Mouse (Mus musculus) gastrocnemius, adult 2 months (tissue): ENCODE results near the gene Ptgis. TPM values are rescaled to one million over a fixed set of nuclear protein-coding genes. Genes with fewer than 3 reads are reported as not detected.

Experiments used
- DNase-seq: peaks from one replicate; pipeline ENCODE4 v3.0.0; 2022
- H3K27ac ChIP-seq: fragments of 200-600 bp; 2 replicates; pipeline ENCODE4 v1.8.1; 2022; ENCODE audit warnings: mild to moderate bottlenecking
- H3K4me3 ChIP-seq: fragments of 200-600 bp; 2 replicates; pipeline ENCODE4 v1.8.1; 2022; ENCODE audit warnings: mild to moderate bottlenecking, moderate library complexity
- CTCF ChIP-seq: fragments of 200-600 bp; IDR thresholded peaks from 2 replicates; pipeline ENCODE4 v1.8.1; 2022; ENCODE audit warnings: antibody characterized with exemption, mild to moderate bottlenecking, moderate library complexity
- intact Hi-C: fragments of 180-260 bp; cut with DNase I; formaldehyde crosslinking; loops from one replicate; pipeline ENCODE4 v1.15.1; 2025
- total RNA-seq, 2 experiments: library from RNA; stranded (reverse); gene quantifications; 2 replicates each; pipeline ENCODE4 v1.2.3; 2021

Gene Ptgis
- total RNA-seq, 2 experiments from 2014 or later, result 1.7 to 5.2 TPM

- no peak for DNase-seq
- intact Hi-C loops, result no loop called here
- H3K27ac ChIP-seq, result peak overlapping the region; percentile 78
Measured at GRCm38 (mm10) chr2:167175284-167175683, 65.1 kb downstream of the Ptgis start.

DNA sequence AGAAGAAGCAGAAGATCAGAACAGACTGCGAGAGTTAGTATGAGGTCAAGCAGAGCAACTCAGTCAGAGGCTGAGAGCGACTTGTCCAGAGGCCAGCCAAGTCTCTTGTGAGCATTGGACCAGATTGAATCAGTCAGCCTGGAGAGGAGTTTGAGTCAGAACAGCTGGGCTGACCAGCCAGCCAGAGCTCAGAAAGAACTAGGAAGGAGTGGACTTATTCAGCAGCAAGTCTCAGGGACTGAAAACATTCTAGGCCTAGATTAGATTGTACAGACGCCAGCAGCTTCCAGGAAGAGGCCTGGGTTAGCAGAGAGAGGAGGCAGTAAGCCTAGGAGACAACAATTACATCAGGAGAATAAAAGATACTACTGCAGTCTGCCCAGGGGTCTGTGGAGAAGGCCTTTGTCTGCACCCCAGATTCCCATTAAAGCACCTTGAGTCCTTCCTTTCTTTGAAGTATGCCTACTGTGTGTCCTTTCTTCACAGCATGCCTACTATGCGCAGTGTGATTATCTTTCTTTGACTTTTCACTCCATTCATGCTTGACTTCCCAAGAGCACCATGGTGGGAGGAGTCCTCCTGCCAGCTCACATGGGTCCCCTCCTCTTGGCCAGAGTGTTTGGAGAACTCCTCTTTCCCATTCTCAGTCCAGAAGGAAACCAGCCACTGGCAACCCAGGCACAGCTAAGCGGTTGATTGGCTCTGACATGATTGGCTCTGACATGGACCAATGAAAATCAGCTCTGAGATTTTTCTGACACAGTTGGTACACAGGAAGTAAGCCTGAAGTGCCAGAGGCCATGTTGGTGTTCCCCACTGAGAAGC, 67.1 kb downstream of the Ptgis start:
- TF ChIP-seq CTCF, result no peak
- intact Hi-C loops, result no loop called here
- peak; percentile 61 for DNase-seq
- no peak overlapping the region for H3K4me3 ChIP-seq
- peak overlapping the region; percentile 8; the same call in 1 of the 2 replicates for H3K27ac ChIP-seq

More at GRCm38 (mm10) chr2:167175284-167175683, 65.1 kb downstream of the Ptgis start:
- TF ChIP-seq CTCF, result no peak
- H3K4me3 ChIP-seq, result 0 out of 2 replicates have a peak overlapping the region, but pooled peaks have one; percentile 15

DNA sequence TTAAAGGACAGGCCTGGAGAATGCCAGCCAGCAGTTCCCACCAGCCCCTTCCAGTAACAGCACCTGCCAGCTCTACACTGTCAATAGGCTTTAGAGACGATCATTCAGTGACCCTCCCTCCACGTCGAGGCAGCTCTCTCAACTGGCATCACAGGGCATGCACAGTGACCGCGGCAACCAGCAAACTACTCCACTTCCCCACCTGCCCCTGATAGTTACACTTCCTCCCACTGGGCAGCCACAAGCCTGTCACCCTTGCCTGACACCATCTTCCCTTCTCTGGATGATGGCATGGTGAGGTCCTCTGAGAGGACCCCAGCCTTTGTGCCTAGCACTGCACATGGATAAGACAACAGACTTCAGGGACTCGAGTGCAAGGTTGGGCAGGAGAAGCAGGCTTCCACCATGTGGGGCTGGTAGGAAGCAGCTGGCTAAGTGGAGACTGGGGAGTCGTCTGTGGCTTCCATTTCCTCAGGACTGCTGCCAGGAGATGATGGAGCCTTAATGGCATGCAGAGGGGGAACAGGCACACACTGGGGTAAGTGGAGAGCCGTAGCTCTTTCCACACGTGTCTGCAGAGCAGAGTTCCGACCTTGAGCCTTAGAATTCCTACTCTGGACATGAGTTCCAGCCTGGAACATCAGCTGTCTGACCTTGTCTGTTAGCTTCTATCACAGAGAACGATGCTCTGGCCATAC, 72.7 kb downstream of the Ptgis start:
- Histone ChIP-seq H3K27ac (peak overlapping the region; percentile 48), H3K4me3 (no peak overlapping the region)
- intact Hi-C loops, result no loop called here
- TF ChIP-seq CTCF, result no peak
- peak; percentile 55 for DNase-seq

- H3K4me3 ChIP-seq, result no peak overlapping the region
- TF ChIP-seq CTCF, result no peak
- no peak for DNase-seq
- intact Hi-C loops, result no loop called here
- peak overlapping the region; percentile 74 for H3K27ac ChIP-seq
Measured at GRCm38 (mm10) chr2:167163600-167163999, 76.8 kb downstream of the Ptgis start.

DNA sequence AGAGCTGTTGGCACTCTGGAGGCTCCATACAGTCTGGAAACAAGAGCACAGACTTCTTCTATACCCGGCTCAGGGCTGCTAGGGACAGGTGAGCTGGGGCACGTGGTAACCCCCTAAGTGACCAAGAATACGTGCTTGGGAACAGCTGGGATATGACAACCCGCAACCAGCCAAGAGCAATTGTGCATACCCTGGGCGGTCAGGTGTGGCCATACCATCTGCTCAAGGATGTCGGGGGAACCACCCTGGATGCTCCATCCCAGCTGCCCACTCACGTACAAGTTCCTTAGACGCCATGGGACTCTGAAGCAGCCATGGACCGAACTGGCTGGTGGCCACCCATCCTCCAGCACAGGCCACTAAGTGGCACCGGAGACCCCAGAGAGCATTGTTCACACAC, 77.3 kb downstream of the Ptgis start:
- intact Hi-C loops, result no loop called here
- Histone ChIP-seq H3K27ac (peak overlapping the region; percentile 74), H3K4me3 (no peak overlapping the region)
- TF ChIP-seq CTCF, result no peak
- DNase-seq, result no peak

GRCm38 (mm10) chr2:167162516-167163021, 77.8 kb downstream of the Ptgis start:
- intact Hi-C loops, result no loop called here
- TF ChIP-seq CTCF, result no peak
- H3K27ac ChIP-seq, result peak overlapping the region; percentile 74
- DNase-seq, result peak; percentile 65
- no peak overlapping the region for H3K4me3 ChIP-seq

- no peak for TF ChIP-seq CTCF
- DNase-seq, result no peak
- intact Hi-C loops, result no loop called here
- Histone ChIP-seq H3K4me3 (no peak overlapping the region), H3K27ac (no peak overlapping the region)
Measured at GRCm38 (mm10) chr2:167159721-167160120, 80.7 kb downstream of the Ptgis start.

DNA sequence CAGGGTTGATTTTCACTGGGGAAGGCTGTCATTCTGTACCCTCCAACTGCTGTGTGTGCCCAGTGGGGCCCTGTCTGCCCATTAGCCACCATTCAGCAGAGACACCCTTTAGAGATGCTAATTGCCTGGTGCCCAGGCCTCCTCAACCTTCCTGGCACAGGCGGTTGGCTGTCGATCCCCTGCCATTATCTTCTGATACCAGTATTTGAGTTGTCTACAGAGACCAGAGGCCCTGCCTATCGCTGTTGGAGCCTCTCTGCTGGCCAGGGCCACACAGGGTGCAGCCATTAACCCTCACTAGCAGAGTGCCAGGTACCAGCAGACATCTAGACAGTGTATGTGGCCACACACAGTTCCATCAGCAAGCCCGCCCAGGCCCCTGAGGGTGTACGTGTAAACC, 81.6 kb downstream of the Ptgis start:
- intact Hi-C loops, result no loop called here
- Histone ChIP-seq H3K4me3 (no peak overlapping the region), H3K27ac (no peak overlapping the region)
- DNase-seq, result no peak
- TF ChIP-seq CTCF, result no peak

DNA sequence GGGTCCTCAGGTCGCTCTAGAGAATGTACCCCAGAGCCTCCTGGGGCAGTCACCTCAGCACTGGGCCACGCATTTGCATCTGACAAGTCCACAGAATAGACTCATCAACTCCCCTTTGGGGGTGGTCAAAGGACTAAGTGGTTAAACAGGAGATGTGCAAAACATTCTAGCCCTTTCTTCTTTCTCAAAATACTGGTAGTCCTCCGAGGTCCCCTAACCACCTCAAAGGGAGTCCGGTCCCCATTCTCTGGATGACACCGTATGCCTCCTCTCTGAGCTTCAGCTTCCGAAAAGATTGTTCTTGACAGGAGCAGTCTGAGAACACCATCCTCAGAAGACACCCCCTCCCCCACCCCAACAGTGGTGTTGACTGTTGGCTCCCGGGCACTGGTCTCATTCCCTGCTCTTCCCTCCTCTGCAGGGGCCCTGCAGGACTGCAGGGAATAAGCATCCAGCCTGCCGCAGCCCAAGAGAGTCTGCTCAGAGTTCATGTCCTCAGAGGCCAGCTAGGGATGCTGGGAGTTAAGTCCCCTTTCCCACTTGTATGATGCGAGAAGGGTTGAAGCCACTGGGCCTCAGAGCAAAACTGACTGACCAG, 84.2 kb downstream of the Ptgis start:
- peak overlapping the region; percentile 21; the same call in 1 of the 2 replicates for H3K27ac ChIP-seq
- TF ChIP-seq CTCF, result no peak
- DNase-seq, result no peak
- intact Hi-C loops, result no loop called here
- no peak overlapping the region for H3K4me3 ChIP-seq

DNA sequence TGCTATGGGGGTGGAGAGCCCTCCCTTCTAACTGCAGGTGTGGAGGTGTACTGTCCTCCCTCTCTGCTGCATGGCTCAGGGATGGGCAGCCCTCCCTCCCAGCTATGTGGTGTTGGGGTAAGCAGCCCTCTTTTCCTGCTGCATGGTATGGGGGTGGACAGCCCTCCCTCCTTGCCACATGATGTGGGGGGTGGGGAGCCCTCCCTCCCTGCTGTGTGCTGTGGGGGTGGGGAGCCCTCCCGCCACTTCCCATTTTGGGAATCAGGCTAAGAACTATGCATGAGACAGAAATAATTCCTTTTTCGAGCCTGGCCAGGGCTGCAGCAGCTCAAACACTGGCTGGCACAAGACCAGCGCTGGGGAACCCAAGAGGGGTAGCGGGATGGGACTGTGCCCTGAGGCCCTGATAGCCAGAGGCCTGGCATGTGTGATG, 84.8 kb downstream of the Ptgis start:
- H3K27ac ChIP-seq, result peak overlapping the region; percentile 12; the same call in 1 of the 2 replicates
- TF ChIP-seq CTCF, result no peak
- no peak for DNase-seq
- intact Hi-C loops, result no loop called here
- no peak overlapping the region for H3K4me3 ChIP-seq

- DNase-seq, result no peak
- TF ChIP-seq CTCF, result no peak
- intact Hi-C loops, result no loop called here
- Histone ChIP-seq H3K27ac (no peak overlapping the region), H3K4me3 (no peak overlapping the region)
Measured at GRCm38 (mm10) chr2:167150880-167151279, 89.5 kb downstream of the Ptgis start.

GRCm38 (mm10) chr2:167150135-167150534, 90.3 kb downstream of the Ptgis start:
- no peak overlapping the region for H3K4me3 ChIP-seq
- intact Hi-C loops, result no loop called here
- TF ChIP-seq CTCF, result no peak
- DNase-seq, result no peak
- no peak overlapping the region for H3K27ac ChIP-seq

- intact Hi-C loops, result no loop called here
- Histone ChIP-seq H3K4me3 (no peak overlapping the region), H3K27ac (no peak overlapping the region)
- no peak for TF ChIP-seq CTCF
- no peak for DNase-seq
Measured at GRCm38 (mm10) chr2:167149035-167149434, 91.4 kb downstream of the Ptgis start.
